Mouse (Mus musculus) midbrain, embryonic 15.5 days (tissue): Measurements from ENCODE around the gene Hist1h1e. TPM values are rescaled to one million over a fixed set of nuclear protein-coding genes. Genes with fewer than 3 reads are reported as not detected.
"Not testable (repeated sequence)": the region's sequence is repeated elsewhere in the genome, so short reads cannot be mapped to it uniquely, and the experiment has no call there.

Experiments
- ATAC-seq: fragments of 200-750 bp; cut with Nextera tagmentation; replicated peaks from 2 replicates; pipeline ENCODE4 v1.8.0; 2017; ENCODE audit warnings: moderate TSS enrichment
- H3K27ac ChIP-seq: fragments of 300-500 bp; sonication (generic); 2 replicates; pipeline ENCODE4 v1.5.1; 2015; ENCODE audit warnings: mild to moderate bottlenecking, inconsistent platforms
- H3K27me3 ChIP-seq: fragments of 300-500 bp; sonication (generic); replicated peaks from 2 replicates; pipeline ENCODE4 v1.6.1; 2015; ENCODE audit warnings: inconsistent platforms
- H3K36me3 ChIP-seq: fragments of 300-500 bp; sonication (generic); replicated peaks from 2 replicates; pipeline ENCODE4 v1.6.1; 2015; ENCODE audit warnings: inconsistent platforms
- H3K4me1 ChIP-seq: fragments of 300-500 bp; sonication (generic); 2 replicates; pipeline ENCODE4 v1.6.1; 2015; ENCODE audit warnings: inconsistent platforms
- H3K4me2 ChIP-seq: fragments of 300-500 bp; sonication (generic); 2 replicates; pipeline ENCODE4 v1.6.1; 2015; ENCODE audit warnings: inconsistent platforms, mild to moderate bottlenecking, moderate library complexity
- H3K4me3 ChIP-seq: fragments of 300-500 bp; sonication (generic); 2 replicates; pipeline ENCODE4 v1.5.1; 2015; ENCODE audit warnings: mild to moderate bottlenecking, inconsistent platforms
- H3K9ac ChIP-seq: fragments of 300-500 bp; sonication (generic); 2 replicates; pipeline ENCODE4 v1.6.1; 2015; ENCODE audit warnings: mild to moderate bottlenecking, inconsistent platforms
- H3K9me3 ChIP-seq: fragments of 300-500 bp; sonication (generic); 2 replicates; pipeline ENCODE4 v1.6.1; 2016; ENCODE audit warnings: inconsistent platforms
- WGBS: fragments of 180-500 bp; shearing (Covaris S2); methylation state at CpG from one replicate; pipeline ENCODE4 v1.1.7; 2015; ENCODE audit warnings: mixed read lengths; 5-methylcytosine and 5-hydroxymethylcytosine counted together
- polyA plus RNA-seq: library from polyadenylated mRNA; unstranded; fragments of >200 nt; fragmentation: Nextera tagmentation; extraction: Ambion mirVana; gene quantifications from 2 replicates; pipeline ENCODE4 v1.2.1, GENCODE M21; 2015

The Hist1h1e gene
- polyA plus RNA-seq = 5.4 and 5.5 TPM in 2 replicates

DNA sequence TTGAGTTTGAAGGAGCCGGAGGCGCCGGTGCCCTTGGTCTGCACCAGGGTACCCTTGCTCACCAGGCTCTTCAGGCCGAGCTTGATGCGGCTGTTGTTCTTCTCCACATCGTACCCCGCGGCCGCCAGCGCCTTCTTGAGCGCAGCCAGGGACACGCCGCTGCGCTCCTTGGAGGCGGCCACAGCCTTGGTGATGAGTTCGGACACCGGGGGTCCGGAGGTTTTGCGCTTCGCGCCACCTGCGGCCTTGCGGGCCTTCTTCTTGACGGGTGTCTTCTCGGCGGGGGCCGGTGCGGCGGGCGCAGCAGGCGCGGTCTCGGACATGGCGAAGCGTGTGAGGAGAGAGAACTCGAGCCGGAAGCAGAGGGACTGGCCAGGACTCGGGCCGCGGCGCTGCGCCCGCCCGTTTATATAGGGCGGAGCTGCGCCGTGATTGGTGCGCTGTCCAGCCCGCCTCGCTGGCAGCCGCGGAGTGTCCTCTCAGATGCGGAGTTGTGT lies at the start of gene Hist1h1e:
Gene Hist1h1e, minus strand, starts transcription at position 384 of the 497 bp plus-strand sequence.
- Histone ChIP-seq H3K4me2 (peak within 1 kb of the TSS; percentile 93), H3K4me1 (peaks cover 22% of the 10 kb centered on the region), H3K9ac (peak within 1 kb of the TSS; percentile 77), H3K27ac (peak within 1 kb of the TSS; percentile 96), H3K4me3 (peak within 1 kb of the TSS; percentile 61)
- WGBS = 0% methylated on average over 53 of the region's 53 CpGs
- not testable (repeated sequence) for H3K36me3 ChIP-seq, H3K9me3 ChIP-seq, H3K27me3 ChIP-seq
- ATAC-seq = peak; percentile 94

DNA sequence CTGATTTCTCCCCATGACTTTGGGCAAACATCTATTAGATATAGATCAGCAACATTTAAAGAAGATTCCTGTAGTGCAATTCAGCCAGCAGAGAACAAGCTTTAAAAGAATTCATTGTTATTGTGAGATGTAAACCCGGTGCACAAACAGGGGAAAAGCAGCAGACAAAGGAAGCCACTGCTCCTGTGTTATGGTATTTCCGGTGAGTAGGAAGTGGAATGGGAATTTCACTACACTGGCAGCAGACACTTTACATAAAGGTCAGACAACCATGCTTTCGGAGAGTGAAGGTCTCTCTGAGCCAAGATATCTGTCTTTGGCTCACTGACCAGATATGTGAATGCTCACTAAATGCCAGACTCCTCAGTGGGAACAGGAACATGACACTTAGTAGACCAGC lies 40.2 kb upstream of the Hist1h1e start:
- 75% methylated on average over 3 of the region's 3 CpGs for WGBS
- H3K27me3 ChIP-seq = no peaks in the 10 kb centered on the region
- H3K9ac ChIP-seq = no peak overlapping the region
- no peaks in the 10 kb centered on the region for H3K36me3 ChIP-seq
- H3K9me3 ChIP-seq = no peaks in the 10 kb centered on the region
- ATAC-seq = no peak
- no peak overlapping the region for H3K27ac ChIP-seq
- no peak overlapping the region for H3K4me2 ChIP-seq
- no peaks in the 10 kb centered on the region for H3K4me1 ChIP-seq
- H3K4me3 ChIP-seq = no peak overlapping the region

DNA sequence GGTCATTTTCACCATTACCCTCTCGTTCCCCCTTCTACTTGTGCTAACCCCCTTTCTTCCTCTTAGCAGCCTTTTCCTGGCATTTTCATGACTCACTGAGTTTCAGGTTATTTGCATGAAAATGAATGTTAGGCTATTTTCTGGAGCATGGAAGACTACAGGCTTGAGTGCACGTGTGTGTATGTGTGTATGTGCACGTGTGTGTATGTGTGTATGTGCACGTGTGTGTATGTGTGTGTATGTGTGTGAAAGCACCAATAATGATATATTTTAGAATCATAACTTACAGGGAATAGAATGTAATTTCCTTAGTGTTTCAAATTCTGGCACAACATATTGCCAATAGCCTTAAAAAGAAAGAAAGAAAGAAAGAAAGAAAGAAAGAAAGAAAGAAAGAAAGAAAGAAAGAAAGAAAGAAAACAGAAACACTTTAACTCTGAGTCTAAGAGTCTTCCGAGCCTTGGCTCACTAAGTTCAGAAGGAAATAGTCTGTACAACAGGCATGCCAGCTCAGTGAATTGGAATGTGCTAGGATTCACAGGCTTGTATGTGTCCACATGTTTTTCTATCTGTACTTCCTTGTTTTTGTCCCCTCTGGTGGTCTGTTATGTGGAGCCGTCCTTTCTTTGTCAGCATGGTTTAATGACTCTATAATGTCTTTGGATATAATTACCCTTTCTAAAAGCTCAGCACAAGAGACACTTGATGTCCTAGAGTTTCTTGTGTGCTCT lies 37.4 kb upstream of the Hist1h1e start:
- H3K36me3 ChIP-seq = no peaks in the 10 kb centered on the region
- no peak for ATAC-seq
- H3K9ac ChIP-seq = no peak overlapping the region
- no peak overlapping the region for H3K27ac ChIP-seq
- H3K4me2 ChIP-seq = no peak overlapping the region
- H3K4me1 ChIP-seq = no peaks in the 10 kb centered on the region
- WGBS = 70% methylated on average over 6 of the region's 6 CpGs
- H3K9me3 ChIP-seq = no peaks in the 10 kb centered on the region
- no peak overlapping the region for H3K4me3 ChIP-seq
- H3K27me3 ChIP-seq = no peaks in the 10 kb centered on the region

DNA sequence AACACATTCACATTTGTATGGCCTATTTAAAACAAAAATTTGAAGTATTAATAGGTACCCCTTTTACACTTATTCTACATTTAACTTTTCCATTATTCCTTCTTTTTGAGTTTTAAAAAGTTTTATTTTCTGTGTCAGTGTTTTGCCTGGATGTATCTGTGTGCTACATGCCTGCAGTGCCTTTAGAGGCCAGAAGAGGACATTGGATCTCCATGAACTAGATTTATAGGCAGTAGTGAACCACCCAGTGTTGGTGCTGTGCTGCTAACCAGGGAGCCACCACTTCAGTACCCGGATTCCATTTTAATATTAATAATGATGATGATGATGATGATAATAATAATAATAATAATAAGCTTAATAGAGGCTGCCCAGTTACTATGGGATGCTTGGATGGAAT lies 8.3 kb upstream of the Hist1h1e start:
- no peak for ATAC-seq
- Histone ChIP-seq H3K9me3 (no peaks in the 10 kb centered on the region), H3K9ac (no peak overlapping the region), H3K4me1 (no peaks in the 10 kb centered on the region), H3K36me3 (no peaks in the 10 kb centered on the region), H3K4me3 (no peak overlapping the region), H3K27me3 (no peaks in the 10 kb centered on the region), H3K27ac (no peak overlapping the region), H3K4me2 (no peak overlapping the region)
- WGBS = 51% methylated on average over 1 of the region's 1 CpGs

DNA sequence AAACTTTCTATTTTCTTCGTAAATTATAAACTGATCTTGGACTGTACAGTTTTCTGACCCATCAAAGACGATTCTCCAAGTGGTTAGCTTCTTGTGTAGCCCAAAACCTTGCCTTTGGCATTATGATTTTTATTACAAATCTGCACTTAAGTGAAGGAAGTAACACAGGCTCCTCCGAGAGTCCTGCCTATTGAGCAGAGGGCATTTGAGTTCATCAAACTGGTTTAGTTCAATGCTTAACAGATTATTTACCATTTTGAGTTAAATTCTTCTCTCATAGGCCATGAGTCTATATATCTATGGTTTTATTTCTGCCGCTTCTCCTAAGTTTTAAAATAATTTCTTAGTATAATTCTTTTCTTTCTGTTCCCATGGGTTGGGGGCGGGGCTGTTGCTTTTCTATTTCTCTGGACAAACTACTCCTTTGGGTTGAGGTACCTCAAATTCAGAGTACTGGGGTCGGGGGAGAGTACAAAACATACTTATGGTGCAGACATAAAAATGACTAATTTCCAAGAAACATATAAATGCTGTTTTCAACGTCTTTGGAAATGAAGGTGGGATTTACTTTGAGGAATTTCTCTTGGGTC lies 598 bp upstream of the Hist1h1e start:
- Histone ChIP-seq H3K4me2 (peak overlapping the region; percentile 93), H3K4me3 (peak overlapping the region; percentile 61), H3K27ac (peak overlapping the region; percentile 96), H3K36me3 (no peaks in the 10 kb centered on the region), H3K9ac (0 out of 2 replicates have a peak overlapping the region, but pooled peaks have one; percentile 77), H3K4me1 (peaks cover 22% of the 10 kb centered on the region), H3K27me3 (no peaks in the 10 kb centered on the region), H3K9me3 (no peaks in the 10 kb centered on the region)
- ATAC-seq = no peak
- 27% methylated on average over 7 of the region's 7 CpGs for whole genome bisulfite sequencing

DNA sequence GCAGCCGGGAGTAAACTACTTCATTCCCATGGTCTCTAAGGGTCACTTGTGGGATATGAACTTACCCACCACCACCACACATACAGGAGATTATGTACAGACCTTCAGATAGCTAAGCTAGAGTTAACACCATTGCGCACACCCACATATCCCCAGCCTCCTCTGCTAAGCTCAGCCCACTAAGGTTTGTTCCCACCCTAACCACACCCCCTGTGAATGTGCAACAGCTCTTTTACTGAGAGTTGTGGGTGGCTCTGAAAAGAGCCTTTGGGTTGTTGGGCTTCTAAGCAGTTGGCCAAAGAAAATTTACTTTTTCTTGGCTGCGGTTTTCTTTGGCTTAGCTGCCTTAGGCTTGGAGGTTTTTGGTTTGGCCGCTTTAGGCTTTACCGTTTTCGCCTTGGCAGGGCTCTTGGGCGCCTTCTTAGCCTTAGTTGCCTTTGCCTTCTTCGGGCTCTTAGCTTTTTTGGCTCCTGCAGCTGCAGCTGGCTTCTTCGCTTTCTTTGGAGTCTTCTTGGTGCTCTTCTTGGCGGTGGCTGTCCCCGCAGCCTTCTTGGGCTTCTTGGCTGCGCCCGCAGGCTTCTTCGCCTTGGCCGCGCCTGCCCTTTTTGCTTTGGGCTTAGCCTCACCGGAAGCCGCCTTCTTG lies 705 bp downstream of the Hist1h1e start:
- under 1% methylated on average over 18 of the region's 18 CpGs for WGBS
- Histone ChIP-seq H3K4me2 (peak overlapping the region; percentile 93), H3K4me1 (peaks cover 22% of the 10 kb centered on the region), H3K27me3 (no peaks in the 10 kb centered on the region), H3K9me3 (no peaks in the 10 kb centered on the region), H3K36me3 (no peaks in the 10 kb centered on the region), H3K4me3 (peak overlapping the region; percentile 61), H3K9ac (peak overlapping the region; percentile 77), H3K27ac (peak overlapping the region; percentile 96)
- ATAC-seq = peak; percentile 90

DNA sequence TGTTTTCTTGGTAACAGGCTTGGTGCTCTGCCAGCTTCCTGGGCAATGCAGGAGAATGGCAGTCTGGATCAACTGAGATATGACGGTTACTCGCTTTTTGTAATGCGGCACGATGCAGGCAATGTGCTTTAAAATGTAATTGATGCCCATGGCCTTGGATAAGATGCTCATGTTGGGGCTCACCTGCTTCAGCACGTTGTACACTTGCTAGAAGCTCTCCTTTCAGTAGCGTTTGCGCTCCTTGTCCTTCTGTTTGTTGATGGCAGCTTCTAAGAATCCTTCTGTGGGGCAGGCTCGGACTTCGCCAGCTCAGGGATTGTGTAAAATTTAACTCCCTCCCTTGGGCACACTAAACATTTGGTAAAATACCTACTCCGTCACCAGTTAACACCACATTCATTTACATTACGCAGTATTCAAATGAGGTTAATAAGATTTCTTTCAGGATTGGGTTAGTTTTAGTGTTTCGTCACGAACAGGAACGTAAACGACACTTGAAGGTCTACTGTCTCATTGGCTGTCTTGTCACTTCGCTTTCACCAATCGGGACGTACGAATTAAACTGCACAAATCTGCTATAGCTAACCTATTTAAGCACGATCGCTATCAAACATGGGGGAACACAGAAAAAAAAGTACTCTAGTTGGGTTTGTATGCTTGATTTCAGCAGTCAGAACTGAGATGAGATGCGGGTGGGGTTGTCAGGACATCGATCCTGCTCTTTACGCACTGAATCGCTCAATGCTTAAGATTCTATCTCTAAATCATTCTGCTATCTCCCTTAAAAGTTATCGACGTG lies 1.4 kb downstream of the Hist1h1e start, which contains the start of gene Hist1h2be:
Gene Hist1h2be, minus strand, starts transcription at position 392 of the 799 bp plus-strand sequence.
- Histone ChIP-seq H3K9ac (peak within 1 kb of the TSS; percentile 77), H3K27me3 (no peaks in the 10 kb centered on the region), H3K4me1 (peaks cover 22% of the 10 kb centered on the region), H3K27ac (peak within 1 kb of the TSS; percentile 96), H3K4me2 (peak within 1 kb of the TSS; percentile 93), H3K36me3 (no peaks in the 10 kb centered on the region), H3K4me3 (peak within 1 kb of the TSS; percentile 61), H3K9me3 (no peaks in the 10 kb centered on the region)
- WGBS = under 1% methylated on average over 27 of the region's 27 CpGs
- ATAC-seq = peak; percentile 91

DNA sequence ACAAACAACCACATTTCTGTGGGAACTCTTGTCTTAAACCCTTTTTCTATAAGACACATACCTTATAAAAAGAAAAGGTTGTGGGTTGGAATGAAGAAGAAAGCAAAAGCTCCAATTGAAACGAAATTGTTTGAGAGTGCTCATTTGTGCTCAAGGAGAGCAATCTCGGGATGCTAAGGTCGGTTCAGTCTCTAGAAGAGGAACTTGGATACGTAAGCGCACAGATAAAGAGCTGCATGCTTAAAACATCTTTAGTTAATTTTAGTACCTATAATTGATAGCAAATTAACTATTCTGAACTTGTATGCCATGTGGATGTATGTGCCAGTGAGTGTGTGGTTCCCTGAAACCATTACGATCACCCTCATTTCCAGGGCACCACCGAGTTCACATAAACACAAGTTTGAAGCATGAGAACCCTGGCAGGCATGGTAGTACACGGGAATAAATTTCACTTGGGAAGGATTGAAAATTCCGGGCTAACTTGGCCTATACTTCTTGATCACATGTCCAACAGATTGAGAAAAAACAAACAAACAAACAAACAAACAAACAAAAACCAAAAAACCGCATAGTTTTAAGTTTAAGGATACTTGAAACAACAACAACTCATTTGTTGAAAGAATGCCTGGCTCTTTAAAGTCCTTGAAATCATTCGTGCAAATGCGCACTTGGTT lies 2.2 kb downstream of the Hist1h1e start:
- Histone ChIP-seq H3K4me3 (peak overlapping the region; percentile 61), H3K9ac (peak overlapping the region; percentile 69), H3K9me3 (no peaks in the 10 kb centered on the region), H3K36me3 (no peaks in the 10 kb centered on the region), H3K4me1 (peaks cover 22% of the 10 kb centered on the region), H3K27me3 (no peaks in the 10 kb centered on the region), H3K4me2 (peak overlapping the region; percentile 93), H3K27ac (peak overlapping the region; percentile 96)
- ATAC-seq = no peak
- WGBS = 50% methylated on average over 12 of the region's 12 CpGs

DNA sequence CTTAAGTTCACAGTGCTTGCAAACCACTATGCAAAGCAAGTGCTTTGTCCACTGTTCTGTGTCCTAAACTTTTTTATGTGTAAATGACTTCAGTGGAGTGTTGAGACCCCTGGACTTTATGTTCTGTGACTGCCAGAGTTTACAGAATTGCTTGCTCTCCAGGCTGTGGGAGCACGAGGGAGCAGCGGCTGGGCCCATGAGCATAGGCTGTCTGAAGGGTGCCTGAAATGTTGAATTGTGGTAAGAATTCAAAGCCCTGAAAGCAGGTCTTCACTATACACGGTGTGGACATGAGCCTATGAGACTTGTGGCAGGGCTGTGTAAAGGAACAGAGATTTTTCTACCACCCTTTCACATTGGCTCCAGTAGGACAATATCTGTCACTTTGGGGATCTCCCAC lies 10.7 kb downstream of the Hist1h1e start:
- Histone ChIP-seq H3K36me3 (no peaks in the 10 kb centered on the region), H3K27ac (no peak overlapping the region), H3K9me3 (no peaks in the 10 kb centered on the region), H3K4me1 (no peaks in the 10 kb centered on the region), H3K9ac (no peak overlapping the region), H3K27me3 (no peaks in the 10 kb centered on the region), H3K4me3 (no peak overlapping the region), H3K4me2 (no peak overlapping the region)
- no peak for ATAC-seq
- WGBS = 83% methylated on average over 3 of the region's 3 CpGs

DNA sequence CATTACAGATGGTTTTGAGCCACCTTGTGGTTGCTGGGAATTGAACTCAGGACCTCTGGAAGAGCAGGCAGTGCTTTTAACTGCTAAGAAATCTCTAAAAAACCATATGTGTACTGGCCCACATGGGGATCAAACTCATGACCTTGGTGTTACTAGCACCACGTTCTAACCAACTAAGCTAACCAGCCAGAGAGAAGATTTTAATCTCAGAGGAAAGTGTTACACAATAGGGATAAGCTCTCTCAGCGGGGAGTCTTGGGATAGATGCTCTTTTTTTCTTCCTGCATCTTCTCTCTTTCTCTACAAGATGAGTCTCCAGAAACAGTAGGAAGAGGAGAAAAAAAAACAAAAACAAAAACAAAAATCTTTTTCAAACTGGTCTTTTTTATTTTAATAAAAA lies 12.0 kb downstream of the Hist1h1e start:
- WGBS = 73% methylated on average over 2 of the region's 2 CpGs
- H3K27ac ChIP-seq = no peak overlapping the region
- no peaks in the 10 kb centered on the region for H3K36me3 ChIP-seq
- no peaks in the 10 kb centered on the region for H3K27me3 ChIP-seq
- H3K9me3 ChIP-seq = no peaks in the 10 kb centered on the region
- H3K4me1 ChIP-seq = no peaks in the 10 kb centered on the region
- H3K4me2 ChIP-seq = no peak overlapping the region
- ATAC-seq = no peak
- H3K4me3 ChIP-seq = no peak overlapping the region
- H3K9ac ChIP-seq = no peak overlapping the region

DNA sequence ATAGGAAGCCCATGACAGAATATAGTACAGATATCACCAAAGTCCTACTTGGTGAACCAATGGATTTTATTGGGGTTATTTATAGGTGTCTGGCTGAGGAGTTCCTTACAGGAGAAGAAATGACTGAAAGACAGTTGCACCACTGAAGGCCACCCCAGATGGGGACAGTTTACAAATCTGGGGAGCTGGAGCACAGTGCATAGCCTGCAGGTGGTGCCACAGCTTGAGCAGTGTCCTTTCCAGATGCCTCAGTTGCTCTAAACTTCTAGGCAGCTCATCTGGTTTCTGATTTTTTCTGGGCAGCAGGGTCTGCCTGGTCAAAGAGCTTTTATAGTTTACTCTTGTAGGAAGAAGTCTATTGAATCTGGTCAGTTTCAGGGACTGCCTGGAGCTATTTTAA lies 12.5 kb downstream of the Hist1h1e start:
- H3K4me2 ChIP-seq = no peak overlapping the region
- H3K9me3 ChIP-seq = no peaks in the 10 kb centered on the region
- H3K4me1 ChIP-seq = no peaks in the 10 kb centered on the region
- no peak overlapping the region for H3K4me3 ChIP-seq
- no peaks in the 10 kb centered on the region for H3K36me3 ChIP-seq
- no peak overlapping the region for H3K9ac ChIP-seq
- H3K27me3 ChIP-seq = no peaks in the 10 kb centered on the region
- ATAC-seq = no peak
- no peak overlapping the region for H3K27ac ChIP-seq
